Mouse (Mus musculus) C2C12 (cell line): Measurements from ENCODE around the gene Rbak. TPM values are rescaled to one million over a fixed set of nuclear protein-coding genes. Genes with fewer than 3 reads are reported as not detected.
A peak's percentile ranks its signal among the peaks of the same experiment; 100 is the strongest.

Source experiments
- H3K27me3 ChIP-seq: one replicate; pipeline ENCODE4 v1.6.1; 2011; ENCODE audit not compliant: control insufficient read depth, insufficient read depth, insufficient read length
- H3K36me3 ChIP-seq: one replicate; pipeline ENCODE4 v1.6.1; 2011; ENCODE audit not compliant: control insufficient read depth, insufficient read depth
- H3K4me3 ChIP-seq: one replicate; pipeline ENCODE4 v1.5.1; 2011; ENCODE audit warnings: mild to moderate bottlenecking, control low read depth; ENCODE audit not compliant: poor library complexity, insufficient read depth, severe bottlenecking
- H3K79me2 ChIP-seq: one replicate; pipeline ENCODE4 v1.6.1; 2011; ENCODE audit not compliant: control insufficient read depth, insufficient read depth
- H3K79me3 ChIP-seq: one replicate; pipeline ENCODE4 v1.6.1; 2011; ENCODE audit warnings: low read depth, control low read depth
- H3ac ChIP-seq: one replicate; pipeline ENCODE3; 2011; ENCODE audit warnings: low read depth; ENCODE audit not compliant: control insufficient read depth, insufficient read length
- CEBPB ChIP-seq: IDR thresholded peaks from one replicate; pipeline ENCODE4 v1.6.1; 2011; ENCODE audit warnings: low read depth, mild to moderate bottlenecking, control low read depth, moderate library complexity
- CTCF ChIP-seq: IDR thresholded peaks from one replicate; pipeline ENCODE4 v1.5.1; 2011; ENCODE audit not compliant: control insufficient read depth, insufficient read depth, insufficient read length
- FOSL1 ChIP-seq: IDR thresholded peaks from one replicate; pipeline ENCODE4 v1.8.0; 2011; ENCODE audit warnings: mild to moderate bottlenecking, low read length; ENCODE audit not compliant: poor library complexity, insufficient read depth, severe bottlenecking
- MAX ChIP-seq: IDR thresholded peaks from one replicate; pipeline ENCODE4 v1.6.1; 2011; ENCODE audit warnings: mild to moderate bottlenecking, control low read depth
- MYOD1 ChIP-seq: IDR thresholded peaks from one replicate; pipeline ENCODE4 v1.6.1; 2011; ENCODE audit warnings: low read depth; ENCODE audit not compliant: control insufficient read depth, insufficient read length
- MYOG ChIP-seq: IDR thresholded peaks from one replicate; pipeline ENCODE4 v1.6.1; 2011; ENCODE audit not compliant: control insufficient read depth, insufficient read length; ENCODE audit errors: extremely low read depth
- USF1 ChIP-seq: IDR thresholded peaks from one replicate; pipeline ENCODE4 v1.6.1; 2011; ENCODE audit warnings: low read depth, mild to moderate bottlenecking, control low read depth, moderate library complexity
- long read RNA-seq, 2 experiments: library from polyadenylated mRNA; unstranded; transcript quantifications; one replicate each; pipeline ENCODE4 v2.0.0; 2019 to 2020
- polyA plus RNA-seq: library from polyadenylated mRNA; unstranded; fragments of >200 nt; fragmentation: generic; extraction: Trizol; gene quantifications from one replicate; pipeline ENCODE4 v1.2.1, GENCODE M21; 2012; ENCODE audit warnings: missing spikeins

Gene Rbak
- 2.8 TPM for polyA plus RNA-seq
- long read RNA-seq, experiment 1, partial matches to known transcripts: 0 of 3 reads
- long read RNA-seq, experiment 1, other reads (novel, unspliced or antisense): 2 of 3 reads
- long read RNA-seq, experiment 2, transcript Rbak-201 (5 exons, 3,335 nt): major isoform, 38 of 57 reads
- long read RNA-seq, experiment 2, partial matches to known transcripts: 1 of 57 reads
- long read RNA-seq, experiment 2, other reads (novel, unspliced or antisense): 17 of 57 reads

- TF ChIP-seq MAX: peak; percentile 93
- TF ChIP-seq MYOD1: no peak
- Histone ChIP-seq H3K4me3 (peak within 1 kb of the TSS; percentile 55), H3ac (peak within 1 kb of the TSS; percentile 86), H3K79me3 (peaks cover 4% of the 10 kb centered on the region), H3K36me3 (peaks cover 19% of the 10 kb centered on the region), H3K79me2 (no peaks in the 10 kb centered on the region), H3K27me3 (no peaks in the 10 kb centered on the region)
Observed at GRCm38 (mm10) chr5:143180255-143181076, at the start of gene Rbak, which contains the start of gene Spdye4b. TSS of gene Rbak (minus strand) at chr5:143180775. TSS of gene Spdye4b (plus strand) at chr5:143181017.

- Histone ChIP-seq H3K79me2 (no peaks in the 10 kb centered on the region), H3ac (no peak within 1 kb of the TSS), H3K36me3 (no peaks in the 10 kb centered on the region), H3K4me3 (no peak within 1 kb of the TSS), H3K79me3 (no peaks in the 10 kb centered on the region), H3K27me3 (no peaks in the 10 kb centered on the region)
- TF ChIP-seq USF1 (no peak), MYOD1 (no peak), CEBPB (no peak), MAX (no peak), MYOG (no peak), FOSL1 (no peak)
Observed at GRCm38 (mm10) chr5:143226790-143227189, 46.2 kb upstream of the Rbak start, which contains the start of gene Spdye4a. TSS of gene Spdye4a (minus strand) at chr5:143226890.

GRCm38 (mm10) chr5:143222287-143222686, 41.7 kb upstream of the Rbak start:
- Histone ChIP-seq H3ac (no peak overlapping the region), H3K79me2 (no peaks in the 10 kb centered on the region), H3K27me3 (no peaks in the 10 kb centered on the region), H3K79me3 (no peaks in the 10 kb centered on the region), H3K4me3 (no peak overlapping the region), H3K36me3 (no peaks in the 10 kb centered on the region)
- no peak for TF ChIP-seq USF1
- TF ChIP-seq FOSL1: no peak
- no peak for TF ChIP-seq CTCF
- no peak for TF ChIP-seq MYOG

- no peaks in the 10 kb centered on the region for H3K36me3 ChIP-seq
- H3K79me2 ChIP-seq: no peaks in the 10 kb centered on the region
- no peaks in the 10 kb centered on the region for H3K79me3 ChIP-seq
- TF ChIP-seq MAX: no peak
- no peak for TF ChIP-seq FOSL1
- no peak for TF ChIP-seq USF1
- no peak for TF ChIP-seq MYOG
- TF ChIP-seq CTCF: no peak
- TF ChIP-seq CEBPB: no peak
- TF ChIP-seq MYOD1: no peak
- no peak overlapping the region for H3K4me3 ChIP-seq
- H3K27me3 ChIP-seq: peaks cover under 1% of the 10 kb centered on the region
- no peak overlapping the region for H3ac ChIP-seq
Observed at GRCm38 (mm10) chr5:143220996-143221395, 40.4 kb upstream of the Rbak start.

- TF ChIP-seq MYOD1: no peak
- H3ac ChIP-seq: no peak overlapping the region
- no peak overlapping the region for H3K4me3 ChIP-seq
- H3K27me3 ChIP-seq: peaks cover 6% of the 10 kb centered on the region
- H3K79me3 ChIP-seq: no peaks in the 10 kb centered on the region
- H3K36me3 ChIP-seq: no peaks in the 10 kb centered on the region
- H3K79me2 ChIP-seq: no peaks in the 10 kb centered on the region
Observed at GRCm38 (mm10) chr5:143213832-143214231, 33.3 kb upstream of the Rbak start.

- H3K27me3 ChIP-seq: no peaks in the 10 kb centered on the region
- H3K36me3 ChIP-seq: no peaks in the 10 kb centered on the region
- no peaks in the 10 kb centered on the region for H3K79me3 ChIP-seq
- H3K4me3 ChIP-seq: no peak overlapping the region
- no peak for TF ChIP-seq USF1
- TF ChIP-seq MAX: no peak
- no peak for TF ChIP-seq MYOG
- no peak for TF ChIP-seq MYOD1
- TF ChIP-seq FOSL1: no peak
- no peak for TF ChIP-seq CTCF
- no peak for TF ChIP-seq CEBPB
- no peaks in the 10 kb centered on the region for H3K79me2 ChIP-seq
- no peak overlapping the region for H3ac ChIP-seq
Observed at GRCm38 (mm10) chr5:143205015-143205414, 24.4 kb upstream of the Rbak start.
